Mouse (Mus musculus): ENCODE measurements around the gene Cuedc1. TPM values are rescaled to one million over a fixed set of nuclear protein-coding genes. Genes with fewer than 3 reads are reported as not detected.

Cuedc1 gene
- polyA plus RNA-seq, 1 experiment = 21.9 TPM

DNA sequence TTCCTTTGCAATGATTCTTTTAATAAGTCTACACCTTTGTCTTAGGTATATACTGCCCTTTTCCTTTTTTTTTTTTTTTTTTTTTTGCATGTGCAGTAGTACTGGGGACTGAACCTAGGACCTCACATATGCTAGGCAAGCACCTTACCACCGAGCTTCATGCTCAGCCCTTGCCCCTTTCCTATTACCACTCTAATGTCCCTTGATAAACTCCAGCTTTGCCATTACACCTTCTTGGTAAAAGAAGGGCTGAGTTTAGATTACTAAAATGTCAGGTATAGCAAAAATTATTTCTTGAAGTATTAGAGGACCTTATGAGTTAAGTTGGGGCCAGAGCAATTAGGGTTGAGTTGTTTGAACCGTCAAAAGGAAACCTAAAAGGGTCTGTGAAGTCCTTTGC lies 42.1 kb upstream of the Cuedc1 start:
- Histone ChIP-seq H3K9ac (ENCODE audit: low read depth, poor library complexity, severe bottlenecking) (no peak overlapping the region), H3K27ac (ENCODE audit: insufficient read depth, low read length) (no peak overlapping the region), H3K4me1 (ENCODE audit: control insufficient read depth, insufficient read depth, low read length) (no peaks in the 10 kb centered on the region), H3K36me3 (ENCODE audit: control insufficient read depth, insufficient read depth, low read length, poor library complexity, severe bottlenecking) (peaks cover 11% of the 10 kb centered on the region), H3K9me3 (replicated peaks; ENCODE audit: control insufficient read depth, insufficient read depth, low read length, poor library complexity, severe bottlenecking) (no peaks in the 10 kb centered on the region), H3K27me3 (ENCODE audit: control insufficient read depth, insufficient read depth, low read length, poor library complexity, severe bottlenecking) (no peaks in the 10 kb centered on the region), H3K4me3 (ENCODE audit: low read depth, low read length) (no peak overlapping the region)
- no peak for TF ChIP-seq CTCF (IDR thresholded peaks at IDR 0.05; ENCODE audit: low read depth, low read length)
- no peak for TF ChIP-seq POLR2A (IDR thresholded peaks at IDR 0.05; ENCODE audit: insufficient read depth, low read length)
- TF ChIP-seq EP300 (IDR thresholded peaks at IDR 0.05; ENCODE audit: insufficient read depth, low read depth, low read length) = no peak

DNA sequence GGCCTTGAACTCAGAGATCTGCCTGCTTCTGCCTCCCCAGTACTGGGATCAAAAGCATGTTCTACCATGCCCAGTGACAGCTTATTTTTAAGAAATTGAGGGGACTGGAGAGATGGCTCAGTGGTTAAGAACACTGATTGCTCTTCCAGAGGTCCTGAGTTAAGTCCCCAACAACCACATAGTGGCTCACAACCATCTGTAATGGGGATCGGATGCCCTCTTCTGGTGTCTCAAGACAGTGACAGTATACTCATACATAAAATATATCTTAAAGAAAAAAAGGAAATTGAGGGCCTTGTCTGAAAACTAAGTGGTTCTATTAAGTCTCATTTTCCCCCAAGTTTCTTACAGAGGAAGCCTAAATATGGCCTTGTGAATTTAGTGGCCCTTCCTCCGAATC lies 40.1 kb upstream of the Cuedc1 start:
- H3K36me3 ChIP-seq (ENCODE audit: control insufficient read depth, insufficient read depth, low read length, poor library complexity, severe bottlenecking) = no peaks in the 10 kb centered on the region; the same call in none of the 2 replicates
- no peaks in the 10 kb centered on the region for H3K9me3 ChIP-seq (replicated peaks; ENCODE audit: control insufficient read depth, insufficient read depth, low read length, poor library complexity, severe bottlenecking)
- TF ChIP-seq EP300 (IDR thresholded peaks at IDR 0.05; ENCODE audit: insufficient read depth, low read depth, low read length) (no peak), POLR2A (IDR thresholded peaks at IDR 0.05; ENCODE audit: insufficient read depth, low read length) (no peak), CTCF (IDR thresholded peaks at IDR 0.05; ENCODE audit: low read depth, low read length) (no peak)
- no peak overlapping the region for H3K27ac ChIP-seq (ENCODE audit: insufficient read depth, low read length)
- no peak overlapping the region for H3K4me3 ChIP-seq (ENCODE audit: low read depth, low read length)
- no peak overlapping the region for H3K9ac ChIP-seq (ENCODE audit: low read depth, poor library complexity, severe bottlenecking)
- no peaks in the 10 kb centered on the region for H3K4me1 ChIP-seq (ENCODE audit: control insufficient read depth, insufficient read depth, low read length)
- H3K27me3 ChIP-seq (ENCODE audit: control insufficient read depth, insufficient read depth, low read length, poor library complexity, severe bottlenecking) = no peaks in the 10 kb centered on the region

DNA sequence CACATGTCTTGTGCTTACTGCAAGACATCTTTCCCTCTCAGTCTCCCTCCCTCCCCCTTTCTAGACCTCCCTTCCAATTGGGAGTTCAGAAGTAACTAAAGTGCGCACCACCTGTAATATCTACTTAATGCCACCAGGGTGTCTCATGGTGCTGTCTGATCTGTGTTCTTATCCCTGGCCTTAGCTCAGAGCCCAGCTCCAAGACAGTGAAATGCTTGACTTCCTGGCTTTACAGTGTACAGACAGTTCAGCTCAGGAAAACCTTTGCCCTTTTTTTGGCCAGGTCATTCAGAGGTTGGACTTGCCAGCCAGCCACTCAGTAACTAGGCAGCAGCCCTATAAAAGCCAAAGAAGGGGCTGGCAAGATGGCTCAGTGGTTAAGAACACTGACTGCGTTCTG lies 38.7 kb upstream of the Cuedc1 start:
- H3K36me3 ChIP-seq (ENCODE audit: control insufficient read depth, insufficient read depth, low read length, poor library complexity, severe bottlenecking) = no peaks in the 10 kb centered on the region
- TF ChIP-seq CTCF (IDR thresholded peaks at IDR 0.05; ENCODE audit: low read depth, low read length) = peak; percentile 37
- no peak for TF ChIP-seq POLR2A (IDR thresholded peaks at IDR 0.05; ENCODE audit: insufficient read depth, low read length)
- H3K27ac ChIP-seq (ENCODE audit: insufficient read depth, low read length) = no peak overlapping the region
- H3K4me3 ChIP-seq (ENCODE audit: low read depth, low read length) = no peak overlapping the region
- no peaks in the 10 kb centered on the region for H3K27me3 ChIP-seq (ENCODE audit: control insufficient read depth, insufficient read depth, low read length, poor library complexity, severe bottlenecking)
- H3K4me1 ChIP-seq (ENCODE audit: control insufficient read depth, insufficient read depth, low read length) = no peaks in the 10 kb centered on the region
- no peaks in the 10 kb centered on the region for H3K9me3 ChIP-seq (replicated peaks; ENCODE audit: control insufficient read depth, insufficient read depth, low read length, poor library complexity, severe bottlenecking)
- no peak overlapping the region for H3K9ac ChIP-seq (ENCODE audit: low read depth, poor library complexity, severe bottlenecking)

DNA sequence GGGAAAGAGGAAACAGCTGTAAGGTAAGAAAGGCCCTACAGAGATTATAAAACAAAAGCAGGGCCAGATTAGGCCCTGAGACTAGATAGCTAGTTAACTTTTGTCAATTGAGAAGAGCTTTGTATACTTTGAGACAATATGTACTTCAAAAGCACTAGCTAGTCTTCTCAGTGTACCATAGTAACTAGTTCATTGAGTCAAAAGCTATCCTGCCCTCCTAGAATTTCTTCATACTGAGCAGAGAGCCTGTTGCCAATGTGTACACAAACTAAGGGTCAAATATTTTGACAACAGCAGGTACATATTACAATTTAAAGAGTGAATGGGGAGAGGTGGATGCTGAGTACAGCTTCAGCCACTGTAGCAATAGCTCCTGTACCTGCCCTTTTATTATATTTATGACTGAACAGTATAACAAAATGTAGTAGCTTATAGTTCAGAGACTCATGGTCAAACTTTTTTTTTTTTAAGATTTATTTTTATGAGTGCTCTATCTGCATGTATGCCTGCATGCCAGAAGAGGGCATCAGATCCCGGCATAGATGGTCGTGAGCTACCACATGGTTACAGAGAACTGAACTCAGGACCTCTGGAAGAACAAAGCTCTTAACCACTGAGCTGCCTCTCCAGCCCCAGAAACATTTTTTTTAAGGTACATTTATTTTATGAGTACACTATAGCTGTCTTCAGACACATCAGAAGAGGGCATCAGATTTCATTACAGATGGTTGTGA lies 35.8 kb upstream of the Cuedc1 start:
- no peak overlapping the region for H3K9ac ChIP-seq (ENCODE audit: low read depth, poor library complexity, severe bottlenecking)
- TF ChIP-seq POLR2A (IDR thresholded peaks at IDR 0.05; ENCODE audit: insufficient read depth, low read length) = no peak
- no peak for TF ChIP-seq EP300 (IDR thresholded peaks at IDR 0.05; ENCODE audit: insufficient read depth, low read depth, low read length)
- no peak for TF ChIP-seq CTCF (IDR thresholded peaks at IDR 0.05; ENCODE audit: low read depth, low read length)
- no peaks in the 10 kb centered on the region for H3K4me1 ChIP-seq (ENCODE audit: control insufficient read depth, insufficient read depth, low read length)
- no peaks in the 10 kb centered on the region for H3K27me3 ChIP-seq (ENCODE audit: control insufficient read depth, insufficient read depth, low read length, poor library complexity, severe bottlenecking)
- H3K27ac ChIP-seq (ENCODE audit: insufficient read depth, low read length) = no peak overlapping the region
- no peaks in the 10 kb centered on the region for H3K36me3 ChIP-seq (ENCODE audit: control insufficient read depth, insufficient read depth, low read length, poor library complexity, severe bottlenecking)
- H3K9me3 ChIP-seq (replicated peaks; ENCODE audit: control insufficient read depth, insufficient read depth, low read length, poor library complexity, severe bottlenecking) = no peaks in the 10 kb centered on the region
- no peak overlapping the region for H3K4me3 ChIP-seq (ENCODE audit: low read depth, low read length)

DNA sequence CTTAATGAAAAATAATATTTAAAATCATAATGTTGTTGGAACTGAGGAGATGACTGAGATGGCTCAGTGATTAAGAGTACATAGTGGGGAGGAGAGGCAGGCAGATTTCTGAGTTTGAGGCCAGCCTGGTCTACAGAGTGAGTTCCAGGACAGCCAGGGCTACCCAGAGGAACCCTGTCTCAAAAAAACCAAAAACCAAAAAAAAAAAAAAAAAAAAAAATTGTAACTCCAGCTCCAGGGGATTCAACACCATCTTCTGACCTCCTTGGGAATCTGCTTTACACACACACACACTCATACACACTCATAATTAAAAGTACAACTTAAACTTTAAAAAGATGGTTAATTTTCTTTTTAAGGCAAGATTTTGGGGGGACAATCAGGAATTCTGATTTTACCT lies 32.1 kb upstream of the Cuedc1 start:
- no peaks in the 10 kb centered on the region for H3K4me1 ChIP-seq (ENCODE audit: control insufficient read depth, insufficient read depth, low read length)
- H3K27me3 ChIP-seq (ENCODE audit: control insufficient read depth, insufficient read depth, low read length, poor library complexity, severe bottlenecking) = peaks cover 11% of the 10 kb centered on the region
- no peak overlapping the region for H3K4me3 ChIP-seq (ENCODE audit: low read depth, low read length)
- no peak overlapping the region for H3K9ac ChIP-seq (ENCODE audit: low read depth, poor library complexity, severe bottlenecking)
- no peak overlapping the region for H3K27ac ChIP-seq (ENCODE audit: insufficient read depth, low read length)
- no peaks in the 10 kb centered on the region for H3K36me3 ChIP-seq (ENCODE audit: control insufficient read depth, insufficient read depth, low read length, poor library complexity, severe bottlenecking)
- no peak for TF ChIP-seq CTCF (IDR thresholded peaks at IDR 0.05; ENCODE audit: low read depth, low read length)
- TF ChIP-seq POLR2A (IDR thresholded peaks at IDR 0.05; ENCODE audit: insufficient read depth, low read length) = no peak
- no peak for TF ChIP-seq EP300 (IDR thresholded peaks at IDR 0.05; ENCODE audit: insufficient read depth, low read depth, low read length)
- no peaks in the 10 kb centered on the region for H3K9me3 ChIP-seq (replicated peaks; ENCODE audit: control insufficient read depth, insufficient read depth, low read length, poor library complexity, severe bottlenecking)

DNA sequence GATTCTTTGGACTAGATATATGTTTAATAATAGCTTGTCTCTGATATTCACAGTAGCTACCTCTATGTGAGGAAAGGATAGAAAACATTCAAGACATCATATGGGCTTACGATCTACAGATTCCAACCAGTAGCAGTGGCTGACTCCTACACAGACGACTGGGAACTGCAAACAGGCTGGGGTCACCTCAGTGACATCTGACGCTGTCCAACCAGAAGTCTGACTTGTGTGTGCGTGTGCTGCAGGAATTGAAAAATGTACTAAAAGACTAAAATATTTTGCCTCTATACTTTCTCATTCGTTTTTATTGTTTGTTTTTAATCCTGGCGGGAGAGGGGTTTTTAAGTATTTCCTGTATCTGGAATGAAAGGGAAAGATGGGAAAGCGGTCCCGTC lies 30.7 kb upstream of the Cuedc1 start:
- Histone ChIP-seq H3K27ac (ENCODE audit: insufficient read depth, low read length) (no peak overlapping the region), H3K4me3 (ENCODE audit: low read depth, low read length) (peak overlapping the region; percentile 80), H3K9me3 (replicated peaks; ENCODE audit: control insufficient read depth, insufficient read depth, low read length, poor library complexity, severe bottlenecking) (no peaks in the 10 kb centered on the region), H3K4me1 (ENCODE audit: control insufficient read depth, insufficient read depth, low read length) (no peaks in the 10 kb centered on the region), H3K9ac (ENCODE audit: low read depth, poor library complexity, severe bottlenecking) (peak overlapping the region; percentile 99), H3K27me3 (ENCODE audit: control insufficient read depth, insufficient read depth, low read length, poor library complexity, severe bottlenecking) (peaks cover 11% of the 10 kb centered on the region), H3K36me3 (ENCODE audit: control insufficient read depth, insufficient read depth, low read length, poor library complexity, severe bottlenecking) (no peaks in the 10 kb centered on the region)
- no peak for TF ChIP-seq POLR2A (IDR thresholded peaks at IDR 0.05; ENCODE audit: insufficient read depth, low read length)
- TF ChIP-seq EP300 (IDR thresholded peaks at IDR 0.05; ENCODE audit: insufficient read depth, low read depth, low read length) = no peak
- no peak for TF ChIP-seq CTCF (IDR thresholded peaks at IDR 0.05; ENCODE audit: low read depth, low read length)
